Mouse (Mus musculus) adrenal gland, postnatal 10 days (tissue): ENCODE measurements around the gene Cpne1. TPM values are rescaled to one million over a fixed set of nuclear protein-coding genes. Genes with fewer than 3 reads are reported as not detected.

ENCODE experiments used
- DNase-seq: peaks from one replicate; pipeline ENCODE4 v3.0.0; 2021; ENCODE audit warnings: mixed read lengths
- total RNA-seq, 2 experiments: library from RNA; stranded (reverse); gene quantifications; 2 replicates each; pipeline ENCODE4 v1.2.3; 2021

The Cpne1 gene
- total RNA-seq, 2 experiments from 2014 or later: 44.4 to 47.5 TPM

DNA sequence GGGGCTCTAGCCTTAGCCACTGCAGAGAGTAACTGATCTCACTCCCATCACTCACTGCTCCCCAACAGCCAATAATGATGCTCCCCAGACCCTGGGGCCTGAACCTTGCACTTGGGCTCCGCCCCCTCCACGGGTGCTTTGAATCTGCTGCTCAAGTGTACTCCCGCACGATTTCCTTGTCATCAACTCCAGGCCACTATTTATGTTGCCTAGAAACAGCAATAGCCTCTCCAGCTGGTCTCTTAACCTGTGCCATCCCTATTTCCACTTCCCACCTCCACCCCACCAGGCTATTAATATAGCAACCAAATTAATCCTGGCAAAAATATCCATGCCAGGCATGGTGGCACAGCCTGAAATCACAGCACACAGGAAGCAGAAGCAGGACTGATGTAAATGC is 32.1 kb downstream of the Cpne1 start:
- no peak for DNase-seq

DNA sequence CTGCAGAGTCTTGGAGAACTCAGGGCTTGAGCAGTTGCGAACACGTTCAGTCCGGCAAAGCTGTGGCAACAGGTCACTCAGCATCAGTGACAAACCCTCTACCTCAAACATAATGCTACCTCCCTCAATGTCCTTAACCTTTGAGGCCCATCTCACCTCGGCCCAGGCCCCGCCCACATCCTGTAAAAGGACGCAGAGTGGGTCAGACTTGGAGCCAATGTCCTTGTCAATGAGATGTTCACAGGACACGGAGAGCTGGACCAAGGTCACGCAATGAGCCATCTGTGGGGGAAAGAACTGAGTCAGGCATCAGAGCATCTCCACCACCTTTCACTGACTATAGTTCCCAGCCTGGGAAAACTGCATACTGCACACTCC is 32.6 kb downstream of the Cpne1 start:
- DNase-seq: peak; percentile 52

DNA sequence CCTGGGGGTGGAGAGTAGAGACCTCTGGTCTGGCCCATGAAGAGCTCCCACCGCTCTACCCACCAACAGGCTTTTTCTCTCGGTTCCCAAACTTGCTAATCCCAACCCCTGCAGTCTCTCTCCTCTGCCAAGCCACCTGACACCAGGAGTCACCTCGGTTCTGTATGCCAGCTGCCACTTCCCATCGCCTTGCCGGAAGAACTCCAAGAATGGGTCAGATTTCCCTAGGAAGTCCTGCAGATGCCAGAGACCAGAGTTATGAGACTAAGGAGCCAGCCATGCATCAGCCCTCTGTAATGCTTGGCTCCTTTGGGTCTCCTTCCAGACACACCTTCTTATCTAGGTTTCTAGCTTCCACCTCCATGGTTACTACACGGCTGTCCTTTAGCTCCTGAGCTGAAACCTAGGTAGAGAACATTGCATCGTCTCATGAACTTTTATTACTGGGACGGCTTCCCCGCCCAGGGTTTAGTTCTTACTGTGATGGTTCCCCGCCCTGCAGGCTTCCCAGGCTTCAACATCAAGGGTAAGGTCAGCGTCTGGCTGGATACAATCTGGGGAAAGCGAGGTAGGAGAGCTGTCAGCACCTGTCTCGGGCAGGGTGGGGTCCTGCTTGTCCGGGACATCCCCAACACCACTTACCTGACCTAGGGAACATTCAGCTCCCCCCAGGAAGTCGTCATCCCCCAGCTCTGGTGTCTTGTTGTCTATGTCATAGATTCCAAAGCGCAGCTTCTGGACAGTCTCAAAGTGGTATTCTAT is 33.2 kb downstream of the Cpne1 start:
- no peak for DNase-seq

DNA sequence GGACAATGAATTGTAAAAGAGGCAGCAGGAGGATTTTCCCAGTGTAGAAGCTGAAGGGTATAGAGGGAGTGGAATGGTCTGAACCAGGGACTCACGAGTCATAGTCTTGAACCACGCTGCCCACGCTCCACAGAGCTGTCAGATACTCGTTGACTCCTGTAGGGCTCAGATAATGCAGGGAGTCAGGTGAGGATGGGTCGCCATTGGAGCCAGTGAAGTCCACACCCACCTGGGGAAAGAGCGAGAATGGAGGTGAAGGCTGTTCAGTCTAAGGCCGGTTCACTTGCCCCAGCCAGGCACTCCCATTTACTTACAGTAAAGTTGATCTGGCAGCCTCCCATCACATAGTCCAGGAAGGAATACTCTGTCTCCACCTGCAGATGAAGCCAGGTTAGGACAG is 34.3 kb downstream of the Cpne1 start:
- no peak for DNase-seq

DNA sequence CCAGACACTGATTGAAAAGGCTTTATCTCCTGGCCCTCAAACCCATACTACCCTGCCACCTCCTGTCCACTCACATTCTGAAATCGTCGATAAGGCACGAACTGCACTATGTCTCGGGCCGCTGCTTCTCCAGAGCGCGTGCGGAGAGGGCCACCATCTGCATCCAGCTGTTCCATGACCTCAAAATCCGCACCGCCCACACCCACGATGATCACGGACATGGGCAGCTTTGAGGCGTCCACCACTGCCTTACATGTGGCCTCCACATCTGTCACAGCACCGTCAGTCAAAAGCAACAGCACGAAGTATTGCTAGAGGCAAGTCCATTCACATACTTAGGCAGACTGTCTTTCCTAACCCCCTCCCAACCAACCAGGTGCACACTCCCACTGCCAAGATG is 38.0 kb downstream of the Cpne1 start:
- DNase-seq: no peak

DNA sequence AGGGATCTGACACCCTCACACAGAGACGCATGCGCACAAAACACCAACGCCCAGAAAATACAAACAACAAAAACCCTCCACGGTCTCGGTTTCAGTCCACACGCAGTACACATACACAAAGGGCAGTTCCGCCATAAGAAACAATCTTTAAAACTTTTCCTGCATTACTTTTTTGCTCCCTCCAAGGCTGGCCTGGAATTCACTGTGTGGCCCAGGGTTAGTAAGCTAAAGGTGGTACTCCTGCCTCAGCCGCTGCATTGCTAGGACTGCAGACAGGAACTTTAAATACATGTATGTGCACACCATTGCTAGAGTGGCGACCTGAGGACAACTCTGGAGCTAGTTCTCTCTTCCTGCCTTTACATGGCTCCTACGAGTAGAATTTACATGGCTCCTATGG is 40.5 kb downstream of the Cpne1 start:
- no peak for DNase-seq

DNA sequence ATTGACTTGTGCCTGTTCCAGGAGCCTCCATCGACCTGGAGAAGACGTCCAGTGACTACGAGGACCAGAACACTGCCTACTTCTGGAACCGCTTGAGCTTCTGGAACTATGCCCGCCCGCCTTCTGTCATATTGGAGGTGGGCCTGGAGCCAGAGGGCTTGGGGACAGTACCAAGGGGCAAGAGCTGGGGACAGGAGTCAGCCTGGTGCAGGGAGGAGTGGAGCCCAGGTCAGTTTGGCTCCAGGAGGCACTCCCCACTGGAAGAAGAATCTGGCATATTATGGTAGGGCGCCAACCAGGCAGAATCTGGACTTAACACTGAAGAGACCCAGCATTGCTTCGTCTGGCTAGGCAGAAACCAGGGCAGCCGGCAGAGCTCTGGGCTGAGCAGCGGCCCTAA is 43.8 kb downstream of the Cpne1 start:
- no peak for DNase-seq

DNA sequence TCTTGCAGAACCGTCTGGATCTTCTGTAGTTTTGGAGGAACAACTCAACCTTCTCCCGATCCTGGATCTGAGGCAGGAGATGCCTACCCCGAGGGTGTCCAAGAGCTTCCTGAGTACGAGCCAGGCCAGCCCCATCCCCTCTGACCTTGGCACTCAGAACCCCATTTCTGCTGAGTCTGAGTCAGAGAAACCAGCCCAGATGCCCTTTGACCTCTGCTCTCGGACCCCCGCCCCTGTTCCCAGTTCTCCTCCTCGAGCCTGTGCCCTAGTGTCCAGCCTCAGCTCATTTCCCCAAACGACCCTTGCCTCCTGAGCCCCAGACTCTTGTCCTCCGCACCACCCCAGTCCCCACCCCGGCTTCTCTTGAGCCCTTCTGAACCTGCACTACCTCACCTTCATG is 45.6 kb downstream of the Cpne1 start:
- DNase-seq: no peak

DNA sequence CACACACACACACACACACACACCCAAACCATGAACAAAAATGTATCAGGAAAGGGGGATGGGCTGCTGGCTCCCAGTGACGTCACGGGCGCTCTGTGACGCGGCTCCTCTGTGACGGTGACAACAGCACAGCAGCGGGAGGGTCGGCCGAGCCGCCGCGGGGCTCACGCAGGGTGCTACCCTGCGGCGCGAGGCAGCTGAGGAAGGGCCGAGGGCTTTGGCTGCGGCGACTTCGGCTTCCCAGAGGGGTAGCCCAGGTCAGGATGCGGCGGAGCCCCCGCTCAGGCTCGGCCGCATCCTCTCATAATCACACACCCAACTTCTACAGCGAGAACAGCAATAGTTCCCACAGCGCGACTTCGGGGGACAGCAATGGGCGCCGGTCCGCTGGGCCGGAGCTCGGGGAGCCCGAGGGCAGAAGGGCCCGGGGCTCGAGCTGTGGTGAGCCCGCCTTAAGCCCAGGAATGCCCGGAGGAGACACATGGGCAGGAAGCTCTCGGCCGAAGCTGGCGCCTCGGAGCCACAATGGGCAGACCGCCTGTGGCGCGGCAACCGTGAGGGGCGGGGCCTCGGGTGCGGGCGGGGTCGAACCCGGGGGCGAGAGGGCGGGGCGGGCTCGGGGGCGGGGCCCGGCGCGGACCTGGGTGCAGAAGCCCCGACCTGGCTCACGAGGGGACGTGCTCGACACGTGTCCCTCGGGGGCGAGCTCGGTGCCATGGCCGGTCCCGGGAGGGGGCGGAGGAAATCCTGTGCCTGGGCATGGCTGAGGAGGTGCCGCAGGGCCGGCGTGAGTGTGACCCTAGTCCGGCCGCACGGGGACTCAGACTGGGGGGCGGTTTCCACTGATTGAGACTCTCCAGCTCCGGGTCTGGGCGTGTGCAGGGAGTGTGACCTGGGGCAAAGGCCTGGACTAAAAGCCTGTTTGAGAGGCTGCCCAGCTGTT is 46.4 kb downstream of the Cpne1 start, which contains the start of gene Spag4:
TSS of gene Spag4 (plus strand) at position 77 of the 943 bp plus-strand sequence.
- peak; percentile 92 for DNase-seq

DNA sequence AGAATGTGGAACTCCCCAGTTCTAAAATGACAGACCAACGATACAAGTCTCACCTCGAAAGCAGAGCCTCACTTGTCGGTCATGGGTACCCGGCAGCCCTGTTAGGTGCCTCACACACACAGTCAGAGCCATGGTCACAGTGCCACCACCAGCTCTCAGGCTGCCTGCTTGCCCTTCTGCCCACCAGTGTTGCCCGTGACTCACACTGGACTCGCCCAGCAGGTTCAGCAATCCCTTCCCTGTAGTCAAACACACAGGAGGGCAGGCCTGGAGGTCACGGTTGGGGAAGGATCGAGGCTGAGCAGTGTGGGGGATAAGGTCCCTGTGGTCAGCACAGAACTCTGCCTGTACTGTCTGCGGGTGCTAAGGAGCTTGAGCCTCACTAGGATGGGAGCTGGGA is 58.9 kb downstream of the Cpne1 start, which contains the start of gene Fer1l4:
TSS of gene Fer1l4 (minus strand) at position 132 of the 400 bp plus-strand sequence.
- no peak for DNase-seq

DNA sequence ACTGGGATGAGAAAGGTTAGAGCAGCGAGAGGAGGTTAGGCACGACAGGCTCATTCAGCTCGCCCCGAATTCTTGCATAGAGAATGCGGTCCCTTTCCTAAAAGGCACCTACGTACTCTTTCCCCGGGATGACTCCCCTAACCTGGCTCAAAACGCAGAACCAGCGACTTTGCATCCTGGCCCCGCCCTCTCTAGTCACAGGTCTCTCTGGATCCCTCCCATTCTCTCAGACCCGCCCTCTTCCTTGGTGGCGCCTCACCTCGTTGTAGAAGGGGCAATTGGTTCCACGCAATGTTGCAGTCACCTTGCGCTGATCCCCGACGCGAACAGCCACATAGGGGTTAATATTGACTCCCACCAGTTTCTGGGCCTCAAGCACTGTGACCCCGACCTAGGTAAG is 63.8 kb downstream of the Cpne1 start:
- DNase-seq: no peak

DNA sequence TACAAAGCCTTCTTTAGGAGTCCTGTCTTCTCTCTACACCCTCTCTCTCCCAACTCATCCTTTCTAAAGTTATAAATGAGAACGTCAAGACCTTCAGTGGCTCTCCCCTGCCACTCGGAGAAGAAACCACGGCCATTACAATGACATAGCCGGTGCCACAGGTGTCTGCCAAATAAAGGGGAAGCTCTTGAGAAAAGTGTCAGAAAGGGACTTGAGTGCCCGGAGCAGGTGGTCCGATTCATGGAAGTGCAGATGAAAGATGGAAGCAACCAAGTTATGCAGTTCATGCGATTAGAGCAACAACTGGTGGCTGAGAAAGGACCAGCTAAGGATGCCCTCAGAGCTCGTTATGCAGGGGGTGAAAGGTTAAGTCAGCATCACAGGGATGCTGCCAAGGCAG is 68.9 kb downstream of the Cpne1 start:
- no peak for DNase-seq

DNA sequence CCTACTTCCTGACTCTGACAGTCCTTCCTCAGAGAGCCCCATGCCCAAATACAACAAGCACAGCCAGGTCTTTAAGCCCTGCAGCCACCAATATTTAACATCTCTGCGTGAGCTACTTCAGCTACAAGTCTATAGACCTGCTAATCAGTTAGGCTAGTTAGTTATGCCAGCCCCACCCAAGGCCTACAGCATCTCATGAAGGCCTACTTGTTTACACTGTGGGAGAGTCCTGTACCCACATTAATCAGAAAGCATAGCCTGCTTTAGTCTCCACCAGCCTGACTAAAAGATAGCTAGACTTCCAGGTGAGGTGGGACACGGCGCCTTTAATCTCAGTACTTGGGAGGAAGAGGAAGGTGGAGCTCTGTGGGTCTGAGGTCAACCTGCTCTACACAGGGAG is 72.4 kb downstream of the Cpne1 start:
- DNase-seq: no peak

DNA sequence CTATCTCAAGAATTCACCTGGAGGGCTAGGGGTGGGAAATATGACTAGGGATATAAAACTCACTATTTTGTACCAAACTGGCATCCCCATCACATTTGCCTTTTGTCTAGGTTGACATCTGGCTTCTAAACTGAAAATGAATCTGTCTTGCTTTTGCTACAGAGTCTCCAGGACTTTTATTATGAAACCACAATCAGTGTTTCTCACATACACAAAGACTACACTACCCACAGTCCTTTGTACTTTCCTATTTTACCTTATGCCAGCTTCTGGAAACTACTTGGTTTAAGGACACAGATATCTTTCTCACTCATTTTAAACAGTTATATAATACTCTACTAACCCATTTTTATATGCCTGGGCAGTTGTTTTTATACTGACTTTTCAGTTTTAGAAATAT is 86.3 kb downstream of the Cpne1 start:
- DNase-seq: no peak

Other genes with a start within 250 kb of the Cpne1 start
- 100 to 1,000 TPM; 126 to 179 TPM for gene Uqcc1, start 181.7 kb downstream of the Cpne1 start, total RNA-seq
- not detected for gene Gm15557, start 171.2 kb downstream of the Cpne1 start, total RNA-seq
- gene Gdf5, start 166.6 kb downstream of the Cpne1 start, total RNA-seq: 1 to 10 TPM; 1.6 to 3.5 TPM
- 10 to 100 TPM; 12.9 to 17.0 TPM for gene Cep250, start 155.5 kb downstream of the Cpne1 start, total RNA-seq
- gene 6430550D23Rik, start 104.0 kb downstream of the Cpne1 start, total RNA-seq: 1 to 10 TPM; 2.8 to 4.3 TPM
- 100 to 1,000 TPM; 164 to 172 TPM for gene Ergic3, start 103.9 kb downstream of the Cpne1 start, total RNA-seq
- gene Fer1l4, start 59.0 kb downstream of the Cpne1 start, total RNA-seq: not detected
- gene Spag4, start 46.8 kb downstream of the Cpne1 start, total RNA-seq: 1 to 10 TPM; 4.1 to 4.7 TPM
- gene Rbm12, start within 50 bp of the Cpne1 start, total RNA-seq: 10 to 100 TPM; 23.3 to 25.0 TPM
- gene Gm28036, start 15.1 kb upstream of the Cpne1 start, total RNA-seq: 10 to 100 TPM; 21.3 to 24.5 TPM
- gene Romo1, start 32.1 kb upstream of the Cpne1 start, total RNA-seq: 100 to 1,000 TPM; 406 to 407 TPM
- 10 to 100 TPM; 72.0 to 78.8 TPM for gene Nfs1, start 32.2 kb upstream of the Cpne1 start, total RNA-seq
- gene Rbm39, start 68.3 kb upstream of the Cpne1 start, total RNA-seq: 100 to 1,000 TPM; 286 to 394 TPM
- 10 to 100 TPM; 35.9 to 38.0 TPM for gene Phf20, start 84.5 kb upstream of the Cpne1 start, total RNA-seq
- gene Cnbd2, start 200.3 kb upstream of the Cpne1 start, total RNA-seq: 1 to 10 TPM; 1.5 to 2.0 TPM
- gene Scand1, start 200.7 kb upstream of the Cpne1 start, total RNA-seq: 10 to 100 TPM; 96.3 to 98.8 TPM